Mouse (Mus musculus) thymus, postnatal 4 days (tissue): Measurements from ENCODE around the gene Psmc3.
"Not testable (repeated sequence)": the region's sequence is repeated elsewhere in the genome, so short reads cannot be mapped to it uniquely, and the experiment has no call there.

Source experiments
- DNase-seq: peaks from one replicate; pipeline ENCODE4 v3.0.0; 2021

The Psmc3 gene

GRCm38 (mm10) chr2:91053934-91054382 is at the start of gene Psmc3:
Gene Psmc3 (plus strand): TSS chr2:91054009.
- peak; percentile 98 for DNase-seq

GRCm38 (mm10) chr2:91008536-91008935 is 45.3 kb upstream of the Psmc3 start:
- no peak for DNase-seq

GRCm38 (mm10) chr2:91013881-91014280 is 39.9 kb upstream of the Psmc3 start:
- DNase-seq: no peak

- DNase-seq: no peak
These were observed 38.4 kb upstream of the Psmc3 start for GRCm38 (mm10) chr2:91015386-91015785.

GRCm38 (mm10) chr2:91018061-91018788 is 35.6 kb upstream of the Psmc3 start:
- no peak for DNase-seq

- DNase-seq: no peak
These were observed 33.9 kb upstream of the Psmc3 start for GRCm38 (mm10) chr2:91019911-91020310.

- not testable (repeated sequence) for DNase-seq
These were observed 31.5 kb upstream of the Psmc3 start for GRCm38 (mm10) chr2:91022266-91022665.

- no peak for DNase-seq
These were observed 30.7 kb upstream of the Psmc3 start for GRCm38 (mm10) chr2:91023131-91023530.

GRCm38 (mm10) chr2:91023956-91024355 is 29.9 kb upstream of the Psmc3 start:
- no peak for DNase-seq

- DNase-seq: no peak
These were observed 28.7 kb upstream of the Psmc3 start for GRCm38 (mm10) chr2:91025081-91025516.

- no peak for DNase-seq
These were observed 27.3 kb upstream of the Psmc3 start for GRCm38 (mm10) chr2:91026491-91026890.

- DNase-seq: no peak
These were observed 26.2 kb upstream of the Psmc3 start for GRCm38 (mm10) chr2:91027391-91028214.

- no peak for DNase-seq
These were observed 22.6 kb upstream of the Psmc3 start for GRCm38 (mm10) chr2:91031216-91031615.

GRCm38 (mm10) chr2:91033000-91033399 is 20.8 kb upstream of the Psmc3 start:
- no peak for DNase-seq

- no peak for DNase-seq
These were observed 18.4 kb upstream of the Psmc3 start, which contains the start of gene Rapsn for GRCm38 (mm10) chr2:91035385-91035784. Gene Rapsn (plus strand): TSS chr2:91035620.

- DNase-seq: no peak
These were observed 12.0 kb upstream of the Psmc3 start for GRCm38 (mm10) chr2:91041786-91042185.

- DNase-seq: peak; percentile 53
These were observed 11.0 kb upstream of the Psmc3 start for GRCm38 (mm10) chr2:91042651-91043398.

- DNase-seq: no peak
These were observed 9.1 kb upstream of the Psmc3 start for GRCm38 (mm10) chr2:91044727-91045126.

GRCm38 (mm10) chr2:91045805-91046204 is 8.0 kb upstream of the Psmc3 start:
- DNase-seq: not testable (repeated sequence)

GRCm38 (mm10) chr2:91047359-91047758 is 6.5 kb upstream of the Psmc3 start:
- no peak for DNase-seq

GRCm38 (mm10) chr2:91051917-91052316 is 1.9 kb upstream of the Psmc3 start:
- no peak for DNase-seq

- DNase-seq: no peak
These were observed 1.1 kb upstream of the Psmc3 start for GRCm38 (mm10) chr2:91052752-91053151.
